Mouse (Mus musculus) limb, embryonic 14.5 days (tissue): Measurements from ENCODE around the gene Gm42421. TPM values are rescaled to one million over a fixed set of nuclear protein-coding genes. Genes with fewer than 3 reads are reported as not detected.

Experiments
- ATAC-seq: fragments of 200-750 bp; cut with Nextera tagmentation; 2 replicates; pipeline ENCODE4 v1.8.0; 2017; ENCODE audit warnings: low read depth, moderate number of reproducible peaks, moderate TSS enrichment; ENCODE audit not compliant: low FRiP score
- DNase-seq: peaks from one replicate; pipeline ENCODE4 v3.0.0-alpha.2; 2015; ENCODE audit warnings: low spot score
- H3K27ac ChIP-seq: fragments of 300-500 bp; sonication (generic); replicated peaks from 2 replicates; pipeline ENCODE4 v1.5.1; 2014; ENCODE audit warnings: low read depth, mild to moderate bottlenecking, low read length, moderate library complexity, mixed read lengths
- H3K27me3 ChIP-seq: fragments of 300-500 bp; sonication (generic); 2 replicates; pipeline ENCODE4 v1.6.1; 2014; ENCODE audit warnings: low read length, mixed read lengths; ENCODE audit not compliant: control insufficient read depth, insufficient read depth
- H3K36me3 ChIP-seq: fragments of 300-500 bp; sonication (generic); 2 replicates; pipeline ENCODE4 v1.6.1; 2014; ENCODE audit warnings: mild to moderate bottlenecking, low read length, moderate library complexity, mixed read lengths; ENCODE audit not compliant: control insufficient read depth, insufficient read depth
- H3K4me1 ChIP-seq: fragments of 300-500 bp; sonication (generic); 2 replicates; pipeline ENCODE4 v1.6.1; 2014; ENCODE audit warnings: antibody characterized with exemption, low read length, mixed read lengths; ENCODE audit not compliant: control insufficient read depth, insufficient read depth
- H3K4me2 ChIP-seq: fragments of 300-500 bp; sonication (generic); replicated peaks from 2 replicates; pipeline ENCODE4 v1.6.1; 2014; ENCODE audit warnings: low read depth, mild to moderate bottlenecking, low read length, moderate library complexity; ENCODE audit not compliant: severe bottlenecking
- H3K4me3 ChIP-seq: fragments of 300-500 bp; sonication (generic); replicated peaks from 2 replicates; pipeline ENCODE4 v1.5.1; 2014; ENCODE audit warnings: low read length
- H3K9ac ChIP-seq: fragments of 300-500 bp; sonication (generic); 2 replicates; pipeline ENCODE4 v1.6.1; 2014; ENCODE audit warnings: mild to moderate bottlenecking, low read depth, low read length, moderate library complexity; ENCODE audit not compliant: severe bottlenecking
- H3K9me3 ChIP-seq: fragments of 300-500 bp; sonication (generic); 2 replicates; pipeline ENCODE4 v1.6.1; 2016; ENCODE audit warnings: low read length; ENCODE audit not compliant: control insufficient read depth
- POLR2A ChIP-seq: fragments of 200-500 bp; IDR thresholded peaks from 2 replicates; pipeline ENCODE4 v1.8.0; 2012; ENCODE audit warnings: inconsistent platforms, mild to moderate bottlenecking, moderate library complexity, borderline replicate concordance; ENCODE audit not compliant: insufficient read depth, insufficient read length; ENCODE audit errors: extremely low read depth
- WGBS: fragments of 180-500 bp; shearing (Covaris S2); extraction: QIAGEN DNeasy Blood & Tissue Kit; methylation state at CpG from one replicate; pipeline ENCODE4 v1.1.7; 2014; 5-methylcytosine and 5-hydroxymethylcytosine counted together
- polyA plus RNA-seq, 2 experiments: library from polyadenylated mRNA; depleted of rRNA in 1 of 2; stranded (reverse) in 1 of 2; unstranded in 1 of 2; fragments of >200 nt; fragmentation: Nextera tagmentation in 1 of 2; extraction: Ambion mirVana in 1 of 2; gene quantifications; 2 replicates each; pipeline versions ENCODE4 v1.2.1 to v1.2.3; 2012 to 2014

The Gm42421 gene
- polyA plus RNA-seq, 2 experiments, result 0.76 to 1.6 TPM

GRCm38 (mm10) chr5:143909417-143910400 is 18.3 kb upstream of the Gm42421 start, which contains the start of the genes Aimp2 and Pms2:
Aimp2 (minus strand) TSS chr5:143909847.
Pms2 (plus strand) TSS chr5:143909964.
- Histone ChIP-seq H3K4me3 (peak within 1 kb of the TSS; percentile 68), H3K27me3 (no peaks in the 10 kb centered on the region), H3K27ac (peak within 1 kb of the TSS; percentile 76), H3K9me3 (no peaks in the 10 kb centered on the region), H3K9ac (peak within 1 kb of the TSS; percentile 64), H3K4me2 (peak within 1 kb of the TSS; percentile 71), H3K36me3 (peaks cover 29% of the 10 kb centered on the region), H3K4me1 (peaks cover 17% of the 10 kb centered on the region)
- under 1% methylated on average over 70 of the region's 70 CpGs for WGBS
- ATAC-seq, result peak; percentile 97
- peak; percentile 99 for DNase-seq
- TF ChIP-seq POLR2A, result 0 out of 2 replicates have a peak, but pooled peaks have one; percentile 11

DNA sequence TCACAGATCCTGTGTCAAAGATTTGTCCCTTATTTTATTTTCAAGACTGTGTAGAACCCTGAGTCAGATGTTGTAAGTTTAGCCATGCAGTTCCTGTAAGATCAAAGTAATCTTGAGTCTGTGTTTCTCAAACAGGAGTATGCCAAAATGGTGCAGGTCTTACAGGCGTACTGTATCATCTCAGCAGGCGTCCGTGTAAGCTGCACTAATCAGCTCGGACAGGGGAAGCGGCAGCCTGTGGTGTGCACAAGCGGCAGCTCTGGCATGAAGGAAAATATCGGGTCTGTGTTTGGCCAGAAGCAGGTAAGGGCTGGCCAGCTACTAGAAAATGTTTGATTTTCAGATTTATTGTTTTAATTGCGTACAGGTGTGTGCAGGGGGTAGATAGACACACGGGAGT is 11.8 kb upstream of the Gm42421 start:
- no peak for ATAC-seq
- 89% methylated on average over 9 of the region's 9 CpGs for WGBS
- H3K36me3 ChIP-seq, result peaks cover 66% of the 10 kb centered on the region

GRCm38 (mm10) chr5:143917418-143917817 is 10.6 kb upstream of the Gm42421 start:
- Histone ChIP-seq H3K9me3 (no peaks in the 10 kb centered on the region), H3K4me2 (no peak overlapping the region), H3K36me3 (peaks cover 72% of the 10 kb centered on the region), H3K4me3 (no peak overlapping the region), H3K27ac (no peak overlapping the region), H3K4me1 (no peaks in the 10 kb centered on the region), H3K27me3 (no peaks in the 10 kb centered on the region), H3K9ac (no peak overlapping the region)
- 56% methylated on average over 5 of the region's 5 CpGs for WGBS
- ATAC-seq (no peak), DNase-seq (peak; percentile 31)
- no peak for TF ChIP-seq POLR2A

More for the DNA sequence above, 11.8 kb upstream of the Gm42421 start:
- Histone ChIP-seq H3K4me2 (no peak overlapping the region), H3K9ac (no peak overlapping the region), H3K27me3 (no peaks in the 10 kb centered on the region), H3K9me3 (no peaks in the 10 kb centered on the region), H3K4me3 (no peak overlapping the region), H3K27ac (no peak overlapping the region), H3K4me1 (no peaks in the 10 kb centered on the region)
- TF ChIP-seq POLR2A, result no peak
- DNase-seq, result no peak

DNA sequence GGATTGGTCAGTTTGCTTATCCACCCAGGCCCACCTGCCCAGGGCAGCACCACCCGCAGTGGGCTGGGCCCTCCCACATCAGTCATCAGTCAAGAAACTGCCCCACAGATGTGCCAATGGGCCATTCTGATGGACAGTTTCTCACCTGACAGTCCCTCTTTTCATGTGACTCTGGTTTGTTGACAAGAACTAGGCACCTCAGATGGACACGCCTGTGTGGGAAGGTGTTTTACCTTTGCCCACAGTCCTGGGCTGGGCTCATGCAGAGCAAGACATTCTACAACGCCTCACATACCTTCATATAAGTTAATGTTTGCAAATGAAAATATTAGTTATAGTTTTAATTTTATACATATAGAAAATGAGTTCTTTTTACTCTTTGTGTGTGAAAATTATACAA is 9.9 kb upstream of the Gm42421 start:
- DNase-seq, result no peak
- 96% methylated on average over 3 of the region's 3 CpGs for WGBS
- Histone ChIP-seq H3K9me3 (no peaks in the 10 kb centered on the region), H3K4me2 (no peak overlapping the region), H3K4me3 (no peak overlapping the region), H3K4me1 (no peaks in the 10 kb centered on the region), H3K36me3 (peaks cover 77% of the 10 kb centered on the region), H3K27ac (no peak overlapping the region), H3K27me3 (no peaks in the 10 kb centered on the region), H3K9ac (no peak overlapping the region)
- no peak for ATAC-seq
- no peak for TF ChIP-seq POLR2A

DNA sequence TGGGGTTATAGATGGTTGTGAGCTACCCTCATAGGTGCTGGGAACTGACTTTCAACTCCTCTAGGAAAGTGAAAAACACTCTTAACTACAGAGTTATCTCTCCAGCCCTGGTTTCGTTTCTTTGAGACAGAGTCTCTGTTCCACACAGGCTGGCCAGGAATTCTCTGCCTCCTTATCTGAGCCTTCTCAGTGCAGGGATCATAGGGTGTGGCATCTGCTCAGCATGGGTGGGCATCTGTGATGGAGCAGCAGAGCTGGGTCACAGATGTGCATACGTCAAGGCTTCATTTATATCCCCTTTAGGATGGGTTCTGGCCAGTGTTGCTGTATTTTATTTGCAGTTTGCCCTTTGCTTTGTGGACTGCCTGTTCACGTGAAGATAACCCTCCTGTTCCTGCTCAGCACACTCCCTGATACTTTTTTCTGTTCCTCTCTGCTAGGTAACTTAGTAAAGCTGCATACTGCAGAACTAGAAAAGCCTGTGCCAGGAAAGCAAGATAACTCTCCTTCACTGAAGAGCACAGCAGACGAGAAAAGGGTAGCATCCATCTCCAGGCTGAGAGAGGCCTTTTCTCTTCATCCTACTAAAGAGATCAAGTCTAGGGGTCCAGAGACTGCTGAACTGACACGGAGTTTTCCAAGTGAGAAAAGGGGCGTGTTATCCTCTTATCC is 3.1 kb upstream of the Gm42421 start:
- no peak for DNase-seq
- no peak overlapping the region for H3K9ac ChIP-seq
- H3K4me1 ChIP-seq, result no peaks in the 10 kb centered on the region
- no peak overlapping the region for H3K27ac ChIP-seq
- H3K36me3 ChIP-seq, result peaks cover 79% of the 10 kb centered on the region
- H3K9me3 ChIP-seq, result no peaks in the 10 kb centered on the region
- no peak for ATAC-seq
- H3K4me3 ChIP-seq, result no peak overlapping the region
- no peaks in the 10 kb centered on the region for H3K27me3 ChIP-seq
- 91% methylated on average over 6 of the region's 6 CpGs for WGBS
- no peak overlapping the region for H3K4me2 ChIP-seq
- TF ChIP-seq POLR2A, result no peak
